Mouse (Mus musculus) spleen, postnatal 36 days (tissue): ENCODE data around the gene Ugt1a5.

Experiments used
- DNase-seq, 2 experiments: peaks; one replicate each; pipeline ENCODE4 v3.0.0; 2022; ENCODE audit warnings: low spot score in 2 of 2, mixed read lengths in 1 of 2

The Ugt1a5 gene

GRCm38 (mm10) chr1:88260604-88261377 lies 95.0 kb downstream of the Ugt1a5 start:
- DNase-seq: no peak

GRCm38 (mm10) chr1:88261706-88262105 lies 95.9 kb downstream of the Ugt1a5 start:
- no peak for DNase-seq

DNA sequence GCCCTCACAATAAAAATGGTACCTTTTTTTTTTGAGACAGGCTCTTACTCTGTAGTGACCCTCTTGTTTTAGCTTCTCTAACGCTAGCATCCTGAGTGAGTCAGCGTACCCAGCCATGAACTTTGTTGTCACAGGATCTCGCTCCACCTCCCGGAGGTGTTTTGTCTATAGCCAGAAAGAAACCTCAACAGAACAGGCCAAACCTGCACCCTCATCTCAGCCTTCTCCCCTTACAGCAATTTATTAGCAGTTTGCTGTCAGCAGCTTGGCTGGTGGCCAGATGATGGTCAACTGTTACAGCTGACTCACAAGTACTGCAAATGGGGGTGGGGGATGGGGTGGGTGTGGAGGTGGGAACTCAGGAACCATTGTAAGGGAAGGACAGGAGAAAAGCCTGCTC lies 96.4 kb downstream of the Ugt1a5 start:
- DNase-seq: no peak

- no peak for DNase-seq
Observed at GRCm38 (mm10) chr1:88262961-88263360, 97.1 kb downstream of the Ugt1a5 start.

- DNase-seq: no peak
Observed at GRCm38 (mm10) chr1:88263778-88264177, 98.0 kb downstream of the Ugt1a5 start.

- DNase-seq: no peak
Observed at GRCm38 (mm10) chr1:88264237-88264868, 98.5 kb downstream of the Ugt1a5 start.

GRCm38 (mm10) chr1:88264869-88265240 lies 99.0 kb downstream of the Ugt1a5 start:
- DNase-seq: no peak

DNA sequence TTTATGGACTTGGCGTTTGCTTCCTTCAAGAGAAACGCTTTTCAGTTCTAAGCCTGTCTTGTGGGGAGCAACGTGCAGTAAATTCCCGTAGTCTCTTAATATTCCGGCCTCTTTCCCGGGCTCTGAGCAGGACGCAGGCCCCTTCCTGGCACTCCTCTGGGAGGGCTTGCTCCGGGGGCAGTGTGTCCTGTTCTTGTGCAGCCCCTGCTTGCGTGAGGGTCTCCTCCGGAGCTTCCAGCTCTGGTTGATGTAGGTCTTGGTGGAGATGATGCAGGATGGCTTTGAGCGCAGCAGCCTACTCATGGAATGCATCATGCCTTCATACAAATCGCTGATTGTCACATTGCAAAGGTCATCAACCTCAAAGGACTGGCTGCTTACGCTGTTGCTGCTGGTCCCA lies 100.3 kb downstream of the Ugt1a5 start:
- no peak for DNase-seq

DNA sequence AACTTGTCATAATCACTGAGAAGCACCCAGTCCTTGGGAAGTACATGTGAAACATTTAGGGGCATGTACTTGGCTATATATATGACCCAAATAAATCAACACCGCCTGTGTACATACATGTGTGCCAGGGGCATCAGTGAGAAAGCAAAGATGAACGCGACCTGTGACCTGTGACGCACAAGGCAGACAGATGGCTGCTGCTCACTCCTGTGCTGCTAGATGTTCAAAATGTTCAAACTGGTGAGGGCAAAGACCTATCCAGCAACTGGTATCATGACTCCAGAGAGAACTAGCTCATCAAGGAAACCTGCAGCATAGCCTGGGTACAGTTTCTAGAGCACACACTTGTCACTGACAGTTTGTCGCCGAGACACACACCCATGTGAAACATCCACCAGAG lies 101.7 kb downstream of the Ugt1a5 start:
- DNase-seq: no peak

DNA sequence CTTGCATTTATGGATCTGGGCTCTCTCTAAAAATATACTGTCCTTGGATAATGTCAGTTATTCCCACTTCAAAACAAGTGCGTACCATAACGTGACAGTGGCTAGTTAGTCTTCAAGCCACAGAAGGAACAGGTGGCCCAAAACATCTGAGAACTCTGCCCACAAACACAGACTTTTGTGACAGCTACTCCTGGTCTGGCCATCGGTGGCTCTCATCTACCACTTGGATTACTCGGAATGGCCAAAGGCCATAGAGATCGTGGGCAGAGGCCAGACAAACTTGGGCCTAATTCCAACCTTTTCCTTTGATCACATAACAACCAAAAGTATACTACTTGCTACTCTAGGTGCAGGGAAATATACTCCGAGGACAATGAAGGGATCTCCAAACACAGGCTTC lies 102.3 kb downstream of the Ugt1a5 start:
- DNase-seq: no peak
